Mouse (Mus musculus): Measurements from ENCODE around the gene Lgals3bp. TPM values are rescaled to one million over a fixed set of nuclear protein-coding genes. Genes with fewer than 3 reads are reported as not detected.

The Lgals3bp gene
- total RNA-seq, 2 experiments from 2014 or later, result 17.1 to 20.0 TPM

- Histone ChIP-seq H3K4me3 (peak overlapping the region; percentile 71), H3K27ac (peak overlapping the region; percentile 89)
- intact Hi-C loops (cut with DNase I), result loop anchor here (2.0 kb wide), 1 partner anchor 38 kb away; no protein-coding TSS in a partner anchor
- peak in 1 of 2 experiments; percentile 38 for DNase-seq (ENCODE audit: extremely low spot score in 1 of 2, low spot score in 2 of 2)
- no peak for TF ChIP-seq CTCF (IDR thresholded peaks at IDR 0.05)
Observed at GRCm38 (mm10) chr11:118354636-118355191, 47.2 kb downstream of the Lgals3bp start.

GRCm38 (mm10) chr11:118349494-118349893, 52.4 kb downstream of the Lgals3bp start:
- intact Hi-C loops (cut with DNase I), result no loop called here
- H3K27ac ChIP-seq, result 0 out of 2 replicates have a peak overlapping the region, but pooled peaks have one; percentile 36
- no peak for TF ChIP-seq CTCF (IDR thresholded peaks at IDR 0.05)
- no peak overlapping the region for H3K4me3 ChIP-seq
- DNase-seq (ENCODE audit: extremely low spot score in 1 of 2, low spot score in 2 of 2), result no peak

- 0 out of 2 replicates have a peak overlapping the region, but pooled peaks have one; percentile 36 for H3K27ac ChIP-seq
- no peak overlapping the region for H3K4me3 ChIP-seq
- intact Hi-C loops (cut with DNase I), result no loop called here
- no peak for TF ChIP-seq CTCF (IDR thresholded peaks at IDR 0.05)
- DNase-seq (ENCODE audit: extremely low spot score in 1 of 2, low spot score in 2 of 2), result no peak
Observed at GRCm38 (mm10) chr11:118348877-118349276, 53.0 kb downstream of the Lgals3bp start.

- Histone ChIP-seq H3K27ac (no peak overlapping the region), H3K4me3 (no peak overlapping the region)
- intact Hi-C loops (cut with DNase I), result no loop called here
- no peak for DNase-seq (ENCODE audit: extremely low spot score in 1 of 2, low spot score in 2 of 2)
- no peak for TF ChIP-seq CTCF (IDR thresholded peaks at IDR 0.05)
Observed at GRCm38 (mm10) chr11:118348419-118348818, 53.5 kb downstream of the Lgals3bp start.

- Histone ChIP-seq H3K4me3 (no peak overlapping the region), H3K27ac (no peak overlapping the region)
- intact Hi-C loops (cut with DNase I), result no loop called here
- TF ChIP-seq CTCF (IDR thresholded peaks at IDR 0.05), result no peak
- DNase-seq (ENCODE audit: extremely low spot score in 1 of 2, low spot score in 2 of 2), result no peak
Observed at GRCm38 (mm10) chr11:118347911-118348310, 54.0 kb downstream of the Lgals3bp start.

- Histone ChIP-seq H3K27ac (no peak overlapping the region), H3K4me3 (no peak overlapping the region)
- no peak for TF ChIP-seq CTCF (IDR thresholded peaks at IDR 0.05)
- intact Hi-C loops (cut with DNase I), result no loop called here
- DNase-seq (ENCODE audit: extremely low spot score in 1 of 2, low spot score in 2 of 2), result no peak
Observed at GRCm38 (mm10) chr11:118347391-118347790, 54.5 kb downstream of the Lgals3bp start.

DNA sequence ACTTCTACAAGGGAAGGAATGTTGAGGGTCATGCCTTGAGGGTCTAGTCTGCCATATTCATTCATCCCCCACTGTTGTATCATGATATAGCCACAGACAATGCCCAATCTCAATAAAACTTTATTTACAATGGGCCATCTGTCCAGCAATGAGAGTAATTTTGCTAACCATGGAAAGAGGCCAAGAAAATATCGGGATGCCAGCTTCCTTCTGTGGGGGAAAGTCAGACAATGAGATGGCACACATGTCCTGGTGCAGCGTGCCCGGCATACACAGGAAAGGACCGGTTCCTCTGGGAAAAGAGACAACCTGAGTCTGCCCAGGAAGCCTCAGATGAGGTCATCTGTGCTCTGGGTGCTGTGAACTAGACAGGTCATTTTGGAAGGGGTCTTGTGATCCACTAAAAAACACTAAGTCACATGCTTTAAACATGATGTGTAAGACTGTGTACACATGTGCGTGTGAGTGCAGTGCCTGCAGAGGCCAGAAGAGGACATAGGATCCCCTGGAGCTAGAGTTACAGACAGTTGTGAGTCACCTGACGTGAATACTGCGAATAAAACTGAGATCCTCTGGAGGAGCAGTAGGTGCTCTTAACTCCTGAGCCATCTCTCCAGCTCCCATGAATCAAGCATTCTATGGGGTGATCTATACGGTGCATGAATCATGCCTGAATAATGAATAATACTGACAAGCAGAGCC, 55.3 kb downstream of the Lgals3bp start:
- no peak for DNase-seq (ENCODE audit: extremely low spot score in 1 of 2, low spot score in 2 of 2)
- TF ChIP-seq CTCF (IDR thresholded peaks at IDR 0.05), result peak; percentile 2; the same call in 1 of the 2 replicates
- Histone ChIP-seq H3K4me3 (no peak overlapping the region), H3K27ac (no peak overlapping the region)
- intact Hi-C loops (cut with DNase I), result no loop called here

GRCm38 (mm10) chr11:118345693-118346092, 56.2 kb downstream of the Lgals3bp start:
- no peak for DNase-seq (ENCODE audit: extremely low spot score in 1 of 2, low spot score in 2 of 2)
- H3K27ac ChIP-seq, result no peak overlapping the region
- no peak for TF ChIP-seq CTCF (IDR thresholded peaks at IDR 0.05)
- H3K4me3 ChIP-seq, result no peak overlapping the region
- intact Hi-C loops (cut with DNase I), result no loop called here

DNA sequence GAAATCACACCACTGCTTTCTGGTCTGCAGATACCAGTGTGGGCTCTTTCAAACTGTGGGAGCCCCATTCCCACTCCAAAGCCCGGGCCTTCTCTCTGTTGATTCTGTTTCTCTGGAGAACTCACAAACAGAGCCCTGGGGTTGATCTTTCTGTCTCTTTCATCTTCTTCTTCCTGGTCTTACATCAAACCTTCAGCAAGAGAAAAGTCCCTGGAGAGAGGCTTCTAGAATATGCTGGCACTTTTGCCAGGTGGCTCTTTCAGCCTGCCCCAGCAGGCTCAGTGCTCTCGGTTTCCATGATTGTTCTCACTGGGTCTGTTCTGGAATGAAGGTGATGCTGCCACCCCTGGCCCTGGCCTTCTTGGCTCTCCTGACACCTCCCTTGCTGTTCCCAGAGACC, 58.3 kb downstream of the Lgals3bp start:
- Histone ChIP-seq H3K4me3 (no peak overlapping the region), H3K27ac (no peak overlapping the region)
- intact Hi-C loops (cut with DNase I), result no loop called here
- TF ChIP-seq CTCF (IDR thresholded peaks at IDR 0.05), result no peak
- no peak for DNase-seq (ENCODE audit: extremely low spot score in 1 of 2, low spot score in 2 of 2)

Other genes with a start within 250 kb of the Lgals3bp start
- 10 to 100 TPM; 65.2 to 69.3 TPM for gene Cyth1, start 153.5 kb downstream of the Lgals3bp start, total RNA-seq (2021)
- 10 to 100 TPM; 32.1 to 33.1 TPM for gene Usp36, start 111.8 kb downstream of the Lgals3bp start, total RNA-seq (2021)
- 1 to 10 TPM; 1.5 to 1.8 TPM for gene Cep295nl, start 59.6 kb downstream of the Lgals3bp start, total RNA-seq (2021)
- gene Timp2, start 46.4 kb downstream of the Lgals3bp start, total RNA-seq (2021), result 100 to 1,000 TPM; 221 to 255 TPM
- 10 to 100 TPM; 37.9 to 41.0 TPM for gene Cant1, start 17.0 kb upstream of the Lgals3bp start, total RNA-seq (2021)
- gene C1qtnf1, start 26.1 kb upstream of the Lgals3bp start, total RNA-seq (2021), result 1 to 10 TPM; 3.3 to 4.8 TPM
- gene Engase, start 74.7 kb upstream of the Lgals3bp start, total RNA-seq (2021), result 10 to 100 TPM; 11.0 to 12.4 TPM

Data from left cerebral cortex, adult 2 months (tissue).